Mouse (Mus musculus) heart, adult 2 months (tissue): Measurements from ENCODE around the gene Bud23. TPM values are rescaled to one million over a fixed set of nuclear protein-coding genes. Genes with fewer than 3 reads are reported as not detected.
A peak's percentile ranks its signal among the peaks of the same experiment; 100 is the strongest.
"Not testable (repeated sequence)": the region's sequence is repeated elsewhere in the genome, so short reads cannot be mapped to it uniquely, and the experiment has no call there.

Experiments used
- DNase-seq, 2 experiments: peaks; one replicate each; pipeline ENCODE4 v3.0.0; 2021
- H3K27ac ChIP-seq: fragments of 200-600 bp; 2 replicates; pipeline ENCODE4 v1.8.1; 2022
- H3K27me3 ChIP-seq: fragments of 200-500 bp; 2 replicates; pipeline ENCODE4 v1.6.1; 2012; ENCODE audit warnings: mild to moderate bottlenecking, low read length, inconsistent platforms, mixed read lengths; ENCODE audit not compliant: control insufficient read depth, insufficient read depth
- H3K36me3 ChIP-seq: fragments of 200-500 bp; 2 replicates; pipeline ENCODE4 v1.6.1; 2012; ENCODE audit warnings: low read length, inconsistent platforms; ENCODE audit not compliant: control insufficient read depth, insufficient read depth
- H3K4me1 ChIP-seq: fragments of 200-500 bp; 2 replicates; pipeline ENCODE4 v1.6.1; 2011; ENCODE audit warnings: low read length; ENCODE audit not compliant: control insufficient read depth, insufficient read depth
- H3K4me3 ChIP-seq: fragments of 200-600 bp; 2 replicates; pipeline ENCODE4 v1.8.1; 2022
- H3K79me2 ChIP-seq: fragments of 200-500 bp; replicated peaks from 2 replicates; pipeline ENCODE4 v1.6.1; 2012; ENCODE audit warnings: mild to moderate bottlenecking, inconsistent platforms, low read length, moderate library complexity, mixed read lengths; ENCODE audit not compliant: control insufficient read depth, insufficient read depth
- H3K9ac ChIP-seq: fragments of 200-500 bp; 2 replicates; pipeline ENCODE4 v1.6.1; 2012; ENCODE audit warnings: low read depth, mild to moderate bottlenecking, control low read depth, inconsistent platforms, low read length, mixed read lengths
- CTCF ChIP-seq: fragments of 200-600 bp; IDR thresholded peaks from 2 replicates; pipeline ENCODE4 v1.8.1; 2022; ENCODE audit warnings: antibody characterized with exemption, mild to moderate bottlenecking, moderate library complexity
- EP300 ChIP-seq: fragments of 200-500 bp; IDR thresholded peaks from 2 replicates; pipeline ENCODE4 v1.6.1; 2011; ENCODE audit warnings: low read depth, low read length, control low read depth; ENCODE audit not compliant: insufficient read depth
- POLR2A ChIP-seq: fragments of 200-500 bp; IDR thresholded peaks from 2 replicates; pipeline ENCODE4 v1.6.1; 2011; ENCODE audit warnings: mild to moderate bottlenecking, low read depth, low read length, control low read depth; ENCODE audit not compliant: insufficient read depth
- WGBS: fragments of 180-500 bp; shearing (Covaris S2); methylation state at CpG from one replicate; pipeline ENCODE4 v1.1.7; 2018; 5-methylcytosine and 5-hydroxymethylcytosine counted together
- intact Hi-C: fragments of 180-260 bp; cut with DNase I; formaldehyde crosslinking; loops from one replicate; pipeline ENCODE4 v1.15.1; 2025
- long read RNA-seq: library from polyadenylated mRNA; stranded (forward); transcript quantifications from one replicate; pipeline ENCODE4 v2.0.0, GENCODE M21; 2021
- polyA plus RNA-seq: library from polyadenylated mRNA; depleted of rRNA; stranded (reverse); fragments of >200 nt; gene quantifications from 2 replicates; pipeline ENCODE4 v1.2.3, GENCODE M21; 2012; rRNA removed
- total RNA-seq, 2 experiments: library from RNA; stranded (reverse); gene quantifications; 2 replicates each; pipeline ENCODE4 v1.2.3; 2021

Bud23 gene
- total RNA-seq = 10 to 100 TPM; 20.5 to 21.1 TPM
- 26.2 and 29.8 TPM in 2 replicates for polyA plus RNA-seq
- long read RNA-seq, partial matches to known transcripts = 23 of 25 reads
- long read RNA-seq, other reads (novel, unspliced or antisense) = 2 of 25 reads

DNA sequence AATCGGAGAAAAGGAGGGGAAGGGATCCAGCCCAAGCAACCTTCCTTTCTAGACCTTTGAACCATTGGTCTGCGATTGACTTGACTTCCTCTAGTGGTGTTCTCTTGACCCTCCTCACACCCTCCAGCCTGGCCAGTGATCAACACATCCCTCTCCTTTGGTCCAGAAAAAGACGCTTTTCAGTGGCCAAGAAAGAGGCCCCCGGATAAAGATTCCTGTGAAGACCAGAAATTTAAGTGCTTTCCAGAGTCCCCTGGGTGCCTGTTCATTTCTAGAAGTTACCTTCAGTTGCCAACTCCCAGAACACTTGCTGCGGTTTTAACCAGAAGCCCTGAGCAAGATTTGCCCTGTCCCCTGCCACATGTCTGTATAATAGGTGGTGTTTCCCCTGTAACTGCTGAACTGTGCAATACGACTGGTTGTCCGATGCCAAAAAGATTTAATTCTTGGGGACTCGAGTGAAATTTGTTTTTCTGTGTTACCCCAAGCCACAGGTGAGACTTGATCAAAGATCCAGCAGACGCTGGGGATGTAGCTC is at the start of gene Bud23:
TSS of gene Bud23 (minus strand) at position 51 of the 538 bp plus-strand sequence.
- H3K9ac ChIP-seq = peak within 1 kb of the TSS; percentile 93
- H3K4me1 ChIP-seq, H3K79me2 ChIP-seq, DNase-seq, H3K27me3 ChIP-seq, H3K36me3 ChIP-seq: not testable (repeated sequence)
- H3K27ac ChIP-seq = peak within 1 kb of the TSS; percentile 83
- peak within 1 kb of the TSS; percentile 85 for H3K4me3 ChIP-seq
- intact Hi-C loops = loop anchor here (5.0 kb wide), 1 partner anchor 43 kb away; the partner anchor contains the start of gene Stx1a
- 65% methylated on average over 9 of the region's 9 CpGs for WGBS

DNA sequence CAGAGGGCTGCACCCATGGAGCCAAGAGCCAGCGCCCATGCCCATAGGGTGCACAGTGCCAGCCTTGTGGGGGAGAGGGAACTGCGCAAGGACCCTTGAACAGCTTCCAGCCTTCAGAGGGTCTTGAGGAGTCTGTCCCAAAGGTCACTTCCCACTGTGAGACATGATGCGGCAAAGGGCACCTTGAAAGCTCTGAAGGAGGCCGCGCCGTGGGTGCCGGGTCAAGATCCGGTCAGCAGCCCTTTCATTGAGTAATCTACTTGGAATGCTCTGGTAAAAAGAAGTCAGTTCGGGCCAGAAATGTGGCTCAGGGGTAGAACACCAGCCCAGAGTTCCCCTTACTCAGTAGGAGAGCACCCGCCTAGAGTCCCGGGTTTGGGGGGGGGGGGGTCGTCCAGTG is 49.0 kb upstream of the Bud23 start:
- Histone ChIP-seq H3K27ac (no peak overlapping the region), H3K36me3 (no peaks in the 10 kb centered on the region), H3K79me2 (no peaks in the 10 kb centered on the region), H3K27me3 (no peaks in the 10 kb centered on the region), H3K4me1 (peaks cover 3% of the 10 kb centered on the region), H3K4me3 (no peak overlapping the region), H3K9ac (no peak overlapping the region)
- WGBS = 81% methylated on average over 12 of the region's 12 CpGs
- intact Hi-C loops = no loop called here
- TF ChIP-seq EP300 = no peak
- TF ChIP-seq CTCF = no peak
- no peak for TF ChIP-seq POLR2A
- no peak for DNase-seq

DNA sequence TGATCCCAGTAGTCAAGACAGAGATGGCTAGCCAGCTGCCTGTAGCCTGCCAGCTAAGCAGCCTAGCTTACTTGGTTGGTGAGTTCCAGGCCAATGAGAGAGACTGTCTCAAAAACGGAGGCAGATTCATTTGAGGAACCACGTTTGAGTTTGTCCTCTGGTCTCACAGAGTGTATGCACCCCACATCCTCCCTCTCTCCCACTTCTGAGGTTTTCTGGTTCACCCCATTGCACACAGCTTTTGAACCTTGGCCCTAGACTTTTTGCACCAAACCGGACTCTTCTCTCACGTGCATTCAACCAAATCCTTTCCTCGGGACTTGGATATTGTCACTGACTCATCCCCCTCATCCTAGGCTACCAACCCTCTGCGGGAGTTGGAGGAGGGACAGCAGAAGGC is 45.2 kb upstream of the Bud23 start:
- Histone ChIP-seq H3K79me2 (no peaks in the 10 kb centered on the region), H3K4me1 (no peaks in the 10 kb centered on the region), H3K9ac (no peak overlapping the region), H3K27me3 (no peaks in the 10 kb centered on the region), H3K36me3 (no peaks in the 10 kb centered on the region), H3K27ac (no peak overlapping the region), H3K4me3 (no peak overlapping the region)
- 69% methylated on average over 6 of the region's 6 CpGs for WGBS
- intact Hi-C loops = no loop called here
- no peak for TF ChIP-seq POLR2A
- no peak for TF ChIP-seq CTCF
- no peak for TF ChIP-seq EP300
- DNase-seq = no peak

- Histone ChIP-seq H3K79me2 (no peaks in the 10 kb centered on the region), H3K4me3 (no peak overlapping the region), H3K27ac (no peak overlapping the region), H3K9ac (no peak overlapping the region), H3K27me3 (no peaks in the 10 kb centered on the region), H3K4me1 (no peaks in the 10 kb centered on the region), H3K36me3 (no peaks in the 10 kb centered on the region)
- no peak for TF ChIP-seq CTCF
- TF ChIP-seq POLR2A = no peak
- TF ChIP-seq EP300 = no peak
- WGBS = 91% methylated on average over 3 of the region's 3 CpGs
- intact Hi-C loops = no loop called here
- DNase-seq = peak in 1 of 2 experiments; percentile 20
These were observed 44.7 kb upstream of the Bud23 start for GRCm38 (mm10) chr5:135109426-135109825.

- intact Hi-C loops = no loop called here
- TF ChIP-seq POLR2A = no peak
- TF ChIP-seq EP300 = no peak
- TF ChIP-seq CTCF = no peak
- Histone ChIP-seq H3K9ac (no peak overlapping the region), H3K36me3 (no peaks in the 10 kb centered on the region), H3K79me2 (no peaks in the 10 kb centered on the region), H3K4me1 (no peaks in the 10 kb centered on the region), H3K4me3 (no peak overlapping the region), H3K27ac (peak overlapping the region; percentile 87), H3K27me3 (no peaks in the 10 kb centered on the region)
- WGBS = 57% methylated on average over 6 of the region's 6 CpGs
- DNase-seq = no peak
These were observed 44.3 kb upstream of the Bud23 start for GRCm38 (mm10) chr5:135109017-135109416.

GRCm38 (mm10) chr5:135107521-135108501 is 43.1 kb upstream of the Bud23 start:
- 7% methylated on average over 40 of the region's 40 CpGs for WGBS
- peak overlapping the region; percentile 76 for H3K9ac ChIP-seq

More at GRCm38 (mm10) chr5:135107521-135108501, 43.1 kb upstream of the Bud23 start:
- H3K79me2 ChIP-seq = no peaks in the 10 kb centered on the region
- no peak; the same call in 1 of the 2 replicates for TF ChIP-seq POLR2A
- peak; percentile 78 for TF ChIP-seq EP300
- peak; percentile 79 for TF ChIP-seq CTCF
- peak overlapping the region; percentile 87 for H3K27ac ChIP-seq
- intact Hi-C loops = no loop called here
- H3K4me3 ChIP-seq = peak overlapping the region; percentile 57
- DNase-seq = peak; percentile 75 to 84
- no peaks in the 10 kb centered on the region for H3K27me3 ChIP-seq
- no peaks in the 10 kb centered on the region for H3K36me3 ChIP-seq
- no peaks in the 10 kb centered on the region for H3K4me1 ChIP-seq
